Mouse (Mus musculus) limb, embryonic 14.5 days (tissue): ENCODE measurements at regions not wholly inside any gene's neighbourhood (a gene's known extent, or its start where the extent isn't known, plus 50 kb on each side); places are given as distances from the start of the nearest gene placed in this dataset.

Experiments
- ATAC-seq: fragments of 200-750 bp; cut with Nextera tagmentation; 2 replicates; pipeline ENCODE4 v1.8.0; 2017; ENCODE audit warnings: low read depth, moderate number of reproducible peaks, moderate TSS enrichment; ENCODE audit not compliant: low FRiP score
- DNase-seq: peaks from one replicate; pipeline ENCODE4 v3.0.0-alpha.2; 2015; ENCODE audit warnings: low spot score
- H3K27ac ChIP-seq: fragments of 300-500 bp; sonication (generic); replicated peaks from 2 replicates; pipeline ENCODE4 v1.5.1; 2014; ENCODE audit warnings: low read depth, mild to moderate bottlenecking, low read length, moderate library complexity, mixed read lengths
- H3K27me3 ChIP-seq: fragments of 300-500 bp; sonication (generic); 2 replicates; pipeline ENCODE4 v1.6.1; 2014; ENCODE audit warnings: low read length, mixed read lengths; ENCODE audit not compliant: control insufficient read depth, insufficient read depth
- H3K36me3 ChIP-seq: fragments of 300-500 bp; sonication (generic); 2 replicates; pipeline ENCODE4 v1.6.1; 2014; ENCODE audit warnings: mild to moderate bottlenecking, low read length, moderate library complexity, mixed read lengths; ENCODE audit not compliant: control insufficient read depth, insufficient read depth
- H3K4me1 ChIP-seq: fragments of 300-500 bp; sonication (generic); 2 replicates; pipeline ENCODE4 v1.6.1; 2014; ENCODE audit warnings: antibody characterized with exemption, low read length, mixed read lengths; ENCODE audit not compliant: control insufficient read depth, insufficient read depth
- H3K4me2 ChIP-seq: fragments of 300-500 bp; sonication (generic); replicated peaks from 2 replicates; pipeline ENCODE4 v1.6.1; 2014; ENCODE audit warnings: low read depth, mild to moderate bottlenecking, low read length, moderate library complexity; ENCODE audit not compliant: severe bottlenecking
- H3K4me3 ChIP-seq: fragments of 300-500 bp; sonication (generic); replicated peaks from 2 replicates; pipeline ENCODE4 v1.5.1; 2014; ENCODE audit warnings: low read length
- H3K9ac ChIP-seq: fragments of 300-500 bp; sonication (generic); 2 replicates; pipeline ENCODE4 v1.6.1; 2014; ENCODE audit warnings: mild to moderate bottlenecking, low read depth, low read length, moderate library complexity; ENCODE audit not compliant: severe bottlenecking
- H3K9me3 ChIP-seq: fragments of 300-500 bp; sonication (generic); 2 replicates; pipeline ENCODE4 v1.6.1; 2016; ENCODE audit warnings: low read length; ENCODE audit not compliant: control insufficient read depth
- POLR2A ChIP-seq: fragments of 200-500 bp; IDR thresholded peaks from 2 replicates; pipeline ENCODE4 v1.8.0; 2012; ENCODE audit warnings: inconsistent platforms, mild to moderate bottlenecking, moderate library complexity, borderline replicate concordance; ENCODE audit not compliant: insufficient read depth, insufficient read length; ENCODE audit errors: extremely low read depth
- WGBS: fragments of 180-500 bp; shearing (Covaris S2); extraction: QIAGEN DNeasy Blood & Tissue Kit; methylation state at CpG from one replicate; pipeline ENCODE4 v1.1.7; 2014; 5-methylcytosine and 5-hydroxymethylcytosine counted together

GRCm38 (mm10) chr13:38725452-38725851 lies 66.6 kb upstream of the Eef1e1 start:
- Histone ChIP-seq H3K4me2 (no peak overlapping the region), H3K27me3 (no peaks in the 10 kb centered on the region), H3K27ac (no peak overlapping the region), H3K36me3 (no peaks in the 10 kb centered on the region), H3K9me3 (no peaks in the 10 kb centered on the region), H3K4me3 (no peak overlapping the region), H3K9ac (no peak overlapping the region), H3K4me1 (no peaks in the 10 kb centered on the region)
- ATAC-seq (no peak), DNase-seq (no peak)
- WGBS = 90% methylated on average over 4 of the region's 4 CpGs
- TF ChIP-seq POLR2A = no peak

DNA sequence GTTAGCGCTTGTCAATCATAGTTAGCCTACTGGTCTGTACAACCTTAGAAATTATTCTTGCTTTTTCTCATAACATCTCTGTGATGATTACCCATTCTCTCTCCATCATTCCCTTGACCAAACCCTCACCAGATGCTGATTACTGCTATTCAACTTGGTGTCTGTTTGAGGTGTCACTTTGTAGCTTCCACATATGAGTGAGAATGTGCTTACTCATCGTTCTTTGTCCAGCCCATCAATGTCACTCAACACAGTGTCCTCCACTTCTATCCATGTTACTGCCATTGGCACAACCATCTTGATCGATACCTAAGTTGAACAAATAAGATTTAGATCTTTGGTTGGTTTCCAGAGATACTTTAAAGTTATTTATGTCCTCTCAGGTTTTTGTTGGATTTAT lies 62.3 kb upstream of the Eef1e1 start:
- no peak overlapping the region for H3K4me3 ChIP-seq
- no peaks in the 10 kb centered on the region for H3K36me3 ChIP-seq
- 85% methylated on average over 3 of the region's 3 CpGs for WGBS
- TF ChIP-seq POLR2A = no peak
- no peaks in the 10 kb centered on the region for H3K4me1 ChIP-seq
- ATAC-seq = no peak
- H3K9me3 ChIP-seq = no peaks in the 10 kb centered on the region
- H3K27me3 ChIP-seq = no peaks in the 10 kb centered on the region
- no peak overlapping the region for H3K4me2 ChIP-seq
- no peak overlapping the region for H3K9ac ChIP-seq
- H3K27ac ChIP-seq = no peak overlapping the region
- no peak for DNase-seq

DNA sequence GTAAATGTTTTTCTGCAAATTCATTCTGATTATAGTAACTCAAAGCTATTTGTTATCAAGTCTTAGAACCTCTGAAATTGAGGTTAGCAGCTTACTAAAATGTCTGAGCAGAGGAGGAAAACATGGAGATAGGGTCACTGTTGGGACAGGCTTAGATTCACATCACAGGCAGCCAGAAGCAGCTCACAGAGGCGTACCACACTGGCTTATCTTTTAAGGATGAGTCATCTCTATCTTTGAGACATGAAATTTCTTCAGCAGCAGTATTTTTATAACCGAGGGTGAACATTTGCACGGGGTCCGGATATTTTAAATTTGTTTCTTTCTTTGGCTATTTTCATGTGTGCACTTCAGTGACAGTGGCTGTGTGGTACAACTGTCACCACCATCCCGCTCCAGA lies 56.0 kb upstream of the Eef1e1 start:
- no peaks in the 10 kb centered on the region for H3K9me3 ChIP-seq
- ATAC-seq (no peak), DNase-seq (no peak)
- WGBS = 89% methylated on average over 5 of the region's 5 CpGs
- no peak overlapping the region for H3K4me2 ChIP-seq
- no peak for TF ChIP-seq POLR2A
- no peaks in the 10 kb centered on the region for H3K4me1 ChIP-seq
- H3K4me3 ChIP-seq = no peak overlapping the region
- no peak overlapping the region for H3K9ac ChIP-seq
- H3K27ac ChIP-seq = no peak overlapping the region
- H3K36me3 ChIP-seq = no peaks in the 10 kb centered on the region
- H3K27me3 ChIP-seq = no peaks in the 10 kb centered on the region
